ENCODE assay signal across 12 mouse cellular contexts in the genomic region with DNA sequence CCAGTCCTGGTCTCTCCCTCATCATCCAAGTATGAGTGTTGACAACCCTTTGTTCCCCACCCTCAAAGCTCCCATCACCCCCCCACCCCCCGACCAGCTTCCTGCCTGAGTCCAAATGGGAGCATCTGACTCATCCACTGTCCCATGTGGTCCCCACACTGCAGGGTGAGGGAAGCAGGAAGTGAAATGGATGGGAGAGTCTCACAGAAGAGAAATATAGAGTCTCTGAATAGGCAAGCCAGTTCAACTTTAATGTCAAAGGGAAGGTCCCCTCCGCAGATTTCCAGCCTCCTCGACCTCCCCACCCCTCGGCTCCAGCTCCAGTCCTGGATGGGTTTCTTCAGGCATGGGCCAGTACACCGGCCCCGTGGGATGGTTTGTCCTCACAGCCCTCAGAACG.
"Had no signal": no experiment of that assay in that cellular context is flagged by ENCODE, and none has a peak within 500 bp of the region (broad histone marks: within the 10 kb centered on the region; RNA-seq: fewer than 3 reads in every experiment).

No protein-coding gene starts in this region.

- DNase-seq: left cerebral cortex, postnatal 4 days; liver; liver, embryonic 13.5 days; liver, postnatal 0 days; lung, adult 18-20 months; lung, adult 2 months; lung, embryonic 14.5 days; lung, postnatal 10 days; lung, postnatal 14 days; lung, postnatal 36 days; lung, postnatal 4 days; midbrain, embryonic 14.5 days had no signal
